Mouse (Mus musculus): ENCODE results near the gene Trpm3.

GRCm38 (mm10) chr19:23041483-23042167 lies 902.8 kb downstream of the Trpm3 start:
- TF ChIP-seq EP300 (IDR thresholded peaks at IDR 0.05; ENCODE audit: insufficient read depth, low read depth, low read length) (0 out of 2 replicates have a peak, but pooled peaks have one; percentile 69), CTCF (IDR thresholded peaks at IDR 0.05; ENCODE audit: low read depth, low read length) (no peak)
